ENCODE assay signal across 8 mouse cellular contexts in genomic region chr19:10182142-10182541, GRCm38 (mm10). TPM values are rescaled to one million over a fixed set of nuclear protein-coding genes. Genes with fewer than 3 reads are reported as not detected.
DNase-seq lines count a peak whose midpoint lies in the region; ATAC-seq and TF ChIP-seq lines count a peak whose summit lies in the region.

No protein-coding gene starts in this region.

- no peaks in the 10 kb centered on the region for H3K9me3 ChIP-seq in lung, postnatal 0 days (ENCODE audit: low read length)
- H3K9me3 ChIP-seq in embryonic facial prominence, embryonic 14.5 days (ENCODE audit: control insufficient read depth, low read length) = no peaks in the 10 kb centered on the region
- H3K9me3 ChIP-seq in limb, embryonic 10.5 days (replicated peaks) = no peaks in the 10 kb centered on the region

- WGBS in lung, postnatal 0 days = 25% methylated on average over 7 of the region's 7 CpGs
- WGBS in embryonic facial prominence, embryonic 14.5 days = 27% methylated on average over 7 of the region's 7 CpGs
- WGBS in limb, embryonic 10.5 days = 41% methylated on average over 7 of the region's 7 CpGs
- 20% methylated on average over 7 of the region's 7 CpGs for WGBS in olfactory bulb, adult 2 months

- no peak for DNase-seq in lung, postnatal 0 days (ENCODE audit: low spot score)
- DNase-seq in lung, postnatal 36 days = no peak
- DNase-seq in embryonic facial prominence, embryonic 14.5 days (ENCODE audit: low spot score) = no peak
- DNase-seq in limb, embryonic 10.5 days (ENCODE audit: low spot score) = no peak
- DNase-seq in adrenal gland, postnatal 14 days = no peak
- DNase-seq in cerebellum, postnatal 4 days (ENCODE audit: low spot score in 2 of 2) = no peak
- no peak for DNase-seq in kidney, adult 9 months

- H3K27ac ChIP-seq in lung, postnatal 0 days (ENCODE audit: low read length) = no peak overlapping the region
- H3K27ac ChIP-seq in embryonic facial prominence, embryonic 14.5 days (replicated peaks; ENCODE audit: low read depth, low read length) = peak overlapping the region; percentile 58; the same call in 1 of the 2 replicates
- peak overlapping the region; percentile 98 for H3K27ac ChIP-seq in limb, embryonic 10.5 days
- H3K27ac ChIP-seq in olfactory bulb, adult 2 months (ENCODE audit: insufficient read depth, low read depth, low read length) = peak overlapping the region; percentile 82

- H3K9ac ChIP-seq in lung, postnatal 0 days (replicated peaks; ENCODE audit: low read depth) = no peak overlapping the region
- peak overlapping the region; percentile 46 for H3K9ac ChIP-seq in embryonic facial prominence, embryonic 14.5 days (ENCODE audit: low read depth, low read length)

- peaks cover 5% of the 10 kb centered on the region; the same call in 1 of the 2 replicates for H3K4me1 ChIP-seq in lung, postnatal 0 days (ENCODE audit: insufficient read depth, low read depth, low read length)
- H3K4me1 ChIP-seq in embryonic facial prominence, embryonic 14.5 days (ENCODE audit: control insufficient read depth, insufficient read depth, low read length) = peaks cover 7% of the 10 kb centered on the region
- peaks cover 18% of the 10 kb centered on the region for H3K4me1 ChIP-seq in limb, embryonic 10.5 days
- H3K4me1 ChIP-seq in olfactory bulb, adult 2 months (ENCODE audit: control insufficient read depth, insufficient read depth, low read length) = peaks cover 10% of the 10 kb centered on the region

- ATAC-seq in lung, postnatal 0 days = no peak
- no peak for ATAC-seq in embryonic facial prominence, embryonic 14.5 days (ENCODE audit: low read depth)

- peak overlapping the region; percentile 85 for H3K4me3 ChIP-seq in lung, postnatal 0 days (ENCODE audit: low read depth, low read length)
- H3K4me3 ChIP-seq in embryonic facial prominence, embryonic 14.5 days (ENCODE audit: low read depth, low read length) = peak overlapping the region; percentile 76
- peak overlapping the region; percentile 87 for H3K4me3 ChIP-seq in limb, embryonic 10.5 days
- H3K4me3 ChIP-seq in olfactory bulb, adult 2 months (ENCODE audit: insufficient read depth, low read depth, low read length) = peak overlapping the region; percentile 84

- TF ChIP-seq POLR2A in olfactory bulb, adult 2 months (IDR thresholded peaks at IDR 0.05; ENCODE audit: insufficient read depth, low read depth, low read length) = no peak

- TF ChIP-seq CTCF in lung, postnatal 0 days (IDR thresholded peaks at IDR 0.05) = no peak
- no peak for TF ChIP-seq CTCF in olfactory bulb, adult 2 months (IDR thresholded peaks at IDR 0.05; ENCODE audit: insufficient read depth, low read depth, low read length)

- TF ChIP-seq EP300 in lung, postnatal 0 days (IDR thresholded peaks at IDR 0.05) = no peak

- peak overlapping the region; percentile 91 for H3K4me2 ChIP-seq in lung, postnatal 0 days (replicated peaks; ENCODE audit: low read depth, low read length)
- H3K4me2 ChIP-seq in embryonic facial prominence, embryonic 14.5 days (ENCODE audit: low read depth, low read length) = peak overlapping the region; percentile 76

- H3K27me3 ChIP-seq in lung, postnatal 0 days (replicated peaks; ENCODE audit: insufficient read depth, low read length) = no peaks in the 10 kb centered on the region
- no peaks in the 10 kb centered on the region for H3K27me3 ChIP-seq in embryonic facial prominence, embryonic 14.5 days (replicated peaks; ENCODE audit: control insufficient read depth, insufficient read depth, low read length)
- H3K27me3 ChIP-seq in limb, embryonic 10.5 days (ENCODE audit: low read depth, poor library complexity, severe bottlenecking) = no peaks in the 10 kb centered on the region

- peaks cover 7% of the 10 kb centered on the region; the same call in 1 of the 2 replicates for H3K36me3 ChIP-seq in lung, postnatal 0 days (ENCODE audit: insufficient read depth, low read length)
- H3K36me3 ChIP-seq in embryonic facial prominence, embryonic 14.5 days (ENCODE audit: control insufficient read depth, insufficient read depth, low read length) = peaks cover 21% of the 10 kb centered on the region
- peaks cover 27% of the 10 kb centered on the region for H3K36me3 ChIP-seq in limb, embryonic 10.5 days

RNA-seq across cellular contexts. Expression of gene Fads1, which starts 0.5 kb away (rescaled TPM):
- polyA plus RNA-seq in lung, postnatal 0 days (2015; fragmentation: Nextera tagmentation; extraction: Ambion mirVana) = 44.5 and 48.8 TPM in 2 replicates
- 73.6 and 79.5 TPM in 2 replicates for polyA plus RNA-seq in embryonic facial prominence, embryonic 14.5 days (2014; fragmentation: Nextera tagmentation; extraction: Ambion mirVana)
- polyA plus RNA-seq in limb, embryonic 10.5 days (2016; fragmentation: Nextera tagmentation; extraction: Ambion mirVana) = 142 and 155 TPM in 2 replicates
- polyA plus RNA-seq in olfactory bulb, adult 2 months (2012; ENCODE audit: insufficient read depth, insufficient read length, low replicate concordance, missing spikeins) = not detected in 2 replicates
- 324 and 362 TPM in 2 replicates for total RNA-seq in adrenal gland, postnatal 14 days (2021)

RNA-seq across cellular contexts. Expression of gene Tmem258, which starts 21.7 kb away (rescaled TPM):
- 362 and 394 TPM in 2 replicates for polyA plus RNA-seq in lung, postnatal 0 days (2015; fragmentation: Nextera tagmentation; extraction: Ambion mirVana)
- polyA plus RNA-seq in embryonic facial prominence, embryonic 14.5 days (2014; fragmentation: Nextera tagmentation; extraction: Ambion mirVana) = 482 and 563 TPM in 2 replicates
- polyA plus RNA-seq in limb, embryonic 10.5 days (2016; fragmentation: Nextera tagmentation; extraction: Ambion mirVana) = 420 and 432 TPM in 2 replicates
- not detected in 2 replicates for polyA plus RNA-seq in olfactory bulb, adult 2 months (2012; ENCODE audit: insufficient read depth, insufficient read length, low replicate concordance, missing spikeins)
- total RNA-seq in adrenal gland, postnatal 14 days (2021) = 161 and 170 TPM in 2 replicates

RNA-seq across cellular contexts. Expression of gene Fen1, which starts 21.8 kb away (rescaled TPM):
- 18.0 and 18.7 TPM in 2 replicates for polyA plus RNA-seq in lung, postnatal 0 days (2015; fragmentation: Nextera tagmentation; extraction: Ambion mirVana)
- 52.7 and 63.0 TPM in 2 replicates for polyA plus RNA-seq in embryonic facial prominence, embryonic 14.5 days (2014; fragmentation: Nextera tagmentation; extraction: Ambion mirVana)
- 188 and 204 TPM in 2 replicates for polyA plus RNA-seq in limb, embryonic 10.5 days (2016; fragmentation: Nextera tagmentation; extraction: Ambion mirVana)
- polyA plus RNA-seq in olfactory bulb, adult 2 months (2012; ENCODE audit: insufficient read depth, insufficient read length, low replicate concordance, missing spikeins) = not detected in 2 replicates
- 20.6 and 21.7 TPM in 2 replicates for total RNA-seq in adrenal gland, postnatal 14 days (2021)

RNA-seq across cellular contexts. Expression of gene Myrf, which starts 58.4 kb away (rescaled TPM):
- polyA plus RNA-seq in lung, postnatal 0 days (2015; fragmentation: Nextera tagmentation; extraction: Ambion mirVana) = 5.0 and 5.9 TPM in 2 replicates
- polyA plus RNA-seq in embryonic facial prominence, embryonic 14.5 days (2014; fragmentation: Nextera tagmentation; extraction: Ambion mirVana) = 0.87 and 0.96 TPM in 2 replicates
- 6.8 and 8.4 TPM in 2 replicates for polyA plus RNA-seq in limb, embryonic 10.5 days (2016; fragmentation: Nextera tagmentation; extraction: Ambion mirVana)
- not detected in 2 replicates for polyA plus RNA-seq in olfactory bulb, adult 2 months (2012; ENCODE audit: insufficient read depth, insufficient read length, low replicate concordance, missing spikeins)
- total RNA-seq in adrenal gland, postnatal 14 days (2021) = 2.6 and 4.7 TPM in 2 replicates

Comparison
In these comparisons a context has a peak if more than half of its experiments do, and no peak if none do; other contexts are left out.
1. RNA of gene Fads1, which starts 0.5 kb away (polyA plus RNA-seq): 142 to 155 TPM in limb, embryonic 10.5 days, 73.6 to 79.5 TPM in embryonic facial prominence, embryonic 14.5 days and 44.5 to 48.8 TPM in lung, postnatal 0 days; not detected in olfactory bulb, adult 2 months; every median in the first group is over 10 times any median in the second.
2. RNA of gene Fen1, which starts 21.8 kb away (polyA plus RNA-seq): 188 to 204 TPM in limb, embryonic 10.5 days, 52.7 to 63.0 TPM in embryonic facial prominence, embryonic 14.5 days and 18.0 to 18.7 TPM in lung, postnatal 0 days; not detected in olfactory bulb, adult 2 months; every median in the first group is over 10 times any median in the second.
3. Peak in every context shown above with its lines, with median percentiles within 50 percentile points of each other: H3K4me3 ChIP-seq.